ENCODE assay signal across 7 mouse cellular contexts in the genomic region with DNA sequence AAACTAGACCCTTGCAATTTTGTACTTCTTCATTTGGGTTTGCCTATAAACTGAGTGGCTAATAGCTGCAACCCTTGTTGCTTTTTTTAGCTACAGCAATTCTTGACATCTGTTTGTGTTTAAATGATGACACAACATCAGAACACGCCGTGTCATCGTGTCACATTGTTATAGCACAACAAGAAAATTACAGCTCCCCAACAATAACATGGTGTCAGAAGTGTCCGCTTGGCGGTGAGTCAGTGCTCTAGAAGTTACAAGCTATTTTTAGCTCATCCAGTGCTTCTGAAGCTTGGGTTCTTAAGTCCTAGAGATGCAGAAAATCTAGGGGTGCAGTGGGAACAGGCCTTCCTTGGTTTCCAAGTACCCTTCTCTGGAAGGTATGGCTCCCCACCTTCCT. TPM values are rescaled to one million over a fixed set of nuclear protein-coding genes. Genes with fewer than 3 reads are reported as not detected.
DNase-seq lines count a peak whose midpoint lies in the region; ATAC-seq and TF ChIP-seq lines count a peak whose summit lies in the region.

No protein-coding gene starts in this region.

- peak overlapping the region; percentile 58 for H3K27ac ChIP-seq in cortical plate, adult 2 months (ENCODE audit: insufficient read depth, low read length)
- H3K27ac ChIP-seq in hindbrain, embryonic 11.5 days (ENCODE audit: low read depth, low read length) = no peak overlapping the region
- H3K27ac ChIP-seq in stomach, embryonic 16.5 days (ENCODE audit: low read length) = peak overlapping the region; percentile 92

- H3K27me3 ChIP-seq in hindbrain, embryonic 11.5 days (ENCODE audit: control insufficient read depth, insufficient read depth, low read length) = no peaks in the 10 kb centered on the region
- no peaks in the 10 kb centered on the region for H3K27me3 ChIP-seq in stomach, embryonic 16.5 days (ENCODE audit: control insufficient read depth, insufficient read depth, low read length)

- H3K36me3 ChIP-seq in hindbrain, embryonic 11.5 days (ENCODE audit: control insufficient read depth, insufficient read depth, low read length) = no peaks in the 10 kb centered on the region
- H3K36me3 ChIP-seq in stomach, embryonic 16.5 days (ENCODE audit: control insufficient read depth, insufficient read depth, low read length) = no peaks in the 10 kb centered on the region

- H3K4me2 ChIP-seq in hindbrain, embryonic 11.5 days (replicated peaks; ENCODE audit: low read depth, low read length) = peak overlapping the region; percentile 89
- H3K4me2 ChIP-seq in stomach, embryonic 16.5 days (ENCODE audit: low read depth, low read length) = peak overlapping the region; percentile 59

- peak overlapping the region; percentile 50 for H3K9ac ChIP-seq in hindbrain, embryonic 11.5 days (ENCODE audit: low read depth, low read length)
- H3K9ac ChIP-seq in stomach, embryonic 16.5 days (ENCODE audit: low read length) = peak overlapping the region; percentile 40; the same call in 1 of the 2 replicates

- peak overlapping the region; percentile 53 for H3K4me3 ChIP-seq in cortical plate, adult 2 months (ENCODE audit: insufficient read depth, low read length)
- H3K4me3 ChIP-seq in hindbrain, embryonic 11.5 days (ENCODE audit: low read depth, low read length) = peak overlapping the region; percentile 88
- peak overlapping the region; percentile 80 for H3K4me3 ChIP-seq in stomach, embryonic 16.5 days (replicated peaks; ENCODE audit: low read length)

- ATAC-seq in hindbrain, embryonic 11.5 days (ENCODE audit: low FRiP score) = no peak
- ATAC-seq in stomach, embryonic 16.5 days (ENCODE audit: insufficient read depth, low FRiP score) = no peak

- no peaks in the 10 kb centered on the region for H3K9me3 ChIP-seq in hindbrain, embryonic 11.5 days (ENCODE audit: control insufficient read depth, low read length)
- no peaks in the 10 kb centered on the region for H3K9me3 ChIP-seq in stomach, embryonic 16.5 days (replicated peaks; ENCODE audit: control insufficient read depth, low read length)

- no peak for TF ChIP-seq CTCF in cortical plate, adult 2 months (IDR thresholded peaks at IDR 0.05; ENCODE audit: extremely low read depth, insufficient read depth, low read length)

- WGBS in hindbrain, embryonic 11.5 days = 60% methylated on average over 5 of the region's 5 CpGs
- WGBS in stomach, embryonic 16.5 days = 43% methylated on average over 5 of the region's 5 CpGs

- 0 out of 2 replicates have a peak, but pooled peaks cover 1% of the 10 kb centered on the region for H3K4me1 ChIP-seq in cortical plate, adult 2 months (ENCODE audit: control insufficient read depth, insufficient read depth, low read length)
- H3K4me1 ChIP-seq in hindbrain, embryonic 11.5 days (replicated peaks; ENCODE audit: control insufficient read depth, insufficient read depth, low read length) = peaks cover 6% of the 10 kb centered on the region; the same call in 1 of the 2 replicates
- H3K4me1 ChIP-seq in stomach, embryonic 16.5 days (ENCODE audit: control insufficient read depth, insufficient read depth, low read length) = peaks cover 12% of the 10 kb centered on the region

- DNase-seq in right cerebral cortex, postnatal 14 days = peak; percentile 13
- DNase-seq in right cerebral cortex, postnatal 4 days = no peak
- DNase-seq in hindbrain, embryonic 11.5 days (ENCODE audit: low spot score) = no peak
- DNase-seq in lung, postnatal 25 days (ENCODE audit: low spot score) = peak; percentile 33
- no peak for DNase-seq in embryo, embryonic 9.5 days (ENCODE audit: extremely low spot score)

- no peak for TF ChIP-seq POLR2A in cortical plate, adult 2 months (IDR thresholded peaks at IDR 0.05; ENCODE audit: extremely low read depth, insufficient read depth, low read length)

RNA-seq across cellular contexts. Expression of gene Fam214a, which starts 0.6 kb away (rescaled TPM):
- polyA plus RNA-seq in cortical plate, adult 2 months (2012; rRNA removed) = 26.5 and 27.7 TPM in 2 replicates
- polyA plus RNA-seq in hindbrain, embryonic 11.5 days (2014; fragmentation: Nextera tagmentation; extraction: Ambion mirVana) = 17.9 and 18.7 TPM in 2 replicates
- 10.0 and 10.2 TPM in 2 replicates for polyA plus RNA-seq in stomach, embryonic 16.5 days (2015; fragmentation: Nextera tagmentation; extraction: Ambion mirVana)

Comparison
In these comparisons a context has a peak if more than half of its experiments do, and no peak if none do; other contexts are left out.
1. DNase-seq: peak in right cerebral cortex, postnatal 14 days (single experiment) and lung, postnatal 25 days (single experiment); none in right cerebral cortex, postnatal 4 days (single experiment), hindbrain, embryonic 11.5 days (single experiment) and embryo, embryonic 9.5 days (single experiment).
2. Peak in every context shown above with its lines, with median percentiles within 50 percentile points of each other: H3K4me3 ChIP-seq.